Mouse (Mus musculus) layer of hippocampus, adult 9-11 months (tissue): ENCODE results near the gene Alkbh2.

ENCODE experiments used
- DNase-seq: peaks from one replicate; pipeline ENCODE4 v3.0.0; 2022

Alkbh2 gene

GRCm38 (mm10) chr5:114099709-114100389 lies 28.2 kb downstream of the Alkbh2 start:
- peak; percentile 92 for DNase-seq

- DNase-seq, result peak; percentile 78
Measured at GRCm38 (mm10) chr5:114091057-114091807, 36.8 kb downstream of the Alkbh2 start, which contains the start of gene Svop. Gene Svop (minus strand): TSS chr5:114091570.

GRCm38 (mm10) chr5:114090421-114091013 lies 37.5 kb downstream of the Alkbh2 start:
- no peak for DNase-seq

DNA sequence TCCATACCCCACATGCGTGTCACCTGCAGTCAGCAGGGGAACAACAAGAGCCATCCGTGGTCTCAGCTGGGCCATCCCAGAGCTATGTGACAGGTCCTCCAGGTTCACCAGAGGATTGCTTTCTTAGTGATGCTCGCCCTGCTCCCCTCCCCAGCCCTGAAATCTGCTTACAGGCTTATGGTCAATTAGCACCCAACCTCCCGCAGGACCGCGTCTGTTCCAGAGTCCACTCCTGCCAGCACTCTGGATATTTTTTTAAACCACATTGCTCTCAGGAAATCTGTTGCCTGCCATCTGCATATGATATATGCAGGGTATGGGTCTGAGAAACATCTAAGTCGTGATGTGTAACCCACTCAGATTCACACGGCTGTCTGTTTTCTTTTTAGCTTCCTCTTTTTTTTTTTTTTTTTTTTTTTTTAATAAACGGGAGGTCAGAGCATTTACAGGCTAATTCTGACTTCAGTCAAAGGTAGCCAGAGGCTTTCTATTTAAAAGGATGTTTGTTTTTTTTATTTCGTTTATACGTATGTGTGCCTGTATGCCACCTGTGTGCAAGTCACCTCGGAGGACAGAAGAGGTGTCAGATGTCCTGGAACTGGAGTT lies 40.0 kb downstream of the Alkbh2 start:
- no peak for DNase-seq

GRCm38 (mm10) chr5:114085501-114085900 lies 42.5 kb downstream of the Alkbh2 start:
- DNase-seq, result no peak

GRCm38 (mm10) chr5:114077009-114077408 lies 51.0 kb downstream of the Alkbh2 start:
- DNase-seq, result no peak
